Mouse (Mus musculus) MEL (cell line): ENCODE results near the gene Nrip2. TPM values are rescaled to one million over a fixed set of nuclear protein-coding genes. Genes with fewer than 3 reads are reported as not detected.

Source experiments
- DNase-seq: peaks from one replicate; pipeline ENCODE4 v3.0.0; 2011; ENCODE audit warnings: low read depth, low spot score
- H3K27ac ChIP-seq: 2 replicates; pipeline ENCODE4 v1.5.1; 2012; ENCODE audit warnings: low read depth, mild to moderate bottlenecking, control low read depth, low read length, moderate library complexity; ENCODE audit not compliant: control insufficient read depth
- H3K27me3 ChIP-seq, 2 experiments: fragments of 150-350 bp in 1 of 2; sonication (generic) in 1 of 2; 2 replicates each; pipeline ENCODE4 v1.6.1; 2012; ENCODE audit warnings: low read length in 2 of 2, mild to moderate bottlenecking in 2 of 2, improper control_type of control experiment in 1 of 2, moderate library complexity in 1 of 2; ENCODE audit not compliant: insufficient read depth in 2 of 2, control insufficient read depth in 1 of 2
- H3K36me3 ChIP-seq, 2 experiments: 2 replicates each; pipeline ENCODE4 v1.6.1; 2012 to 2014; ENCODE audit warnings: low read length in 2 of 2, improper control_type of control experiment in 1 of 2, inconsistent platforms in 1 of 2, mild to moderate bottlenecking in 1 of 2; ENCODE audit not compliant: insufficient read depth in 2 of 2, control insufficient read depth in 1 of 2
- H3K4me1 ChIP-seq, 2 experiments: fragments of 150-350 bp in 1 of 2; sonication (generic) in 1 of 2; 2 replicates each; pipeline ENCODE4 v1.6.1; 2012; ENCODE audit warnings: low read length in 2 of 2, improper control_type of control experiment in 1 of 2, mild to moderate bottlenecking in 1 of 2; ENCODE audit not compliant: insufficient read depth in 2 of 2, control insufficient read depth in 1 of 2
- H3K4me3 ChIP-seq, 2 experiments: fragments of 150-350 bp in 1 of 2; sonication (generic) in 1 of 2; 2 replicates each; pipeline ENCODE4 v1.5.1; 2012; ENCODE audit warnings: low read depth in 2 of 2, low read length in 2 of 2, mild to moderate bottlenecking in 2 of 2, moderate library complexity in 2 of 2, control low read depth in 1 of 2, improper control_type of control experiment in 1 of 2; ENCODE audit not compliant: control insufficient read depth in 1 of 2, insufficient read depth in 1 of 2
- H3K79me2 ChIP-seq: 2 replicates; pipeline ENCODE4 v1.6.1; 2012; ENCODE audit warnings: mild to moderate bottlenecking, low read length, moderate library complexity; ENCODE audit not compliant: control insufficient read depth, poor library complexity, insufficient read depth
- H3K9ac ChIP-seq: 2 replicates; pipeline ENCODE4 v1.6.1; 2012; ENCODE audit warnings: low read depth, mild to moderate bottlenecking, control low read depth, low read length, moderate library complexity; ENCODE audit not compliant: control insufficient read depth, poor library complexity, severe bottlenecking
- H3K9me3 ChIP-seq: fragments of 150-350 bp; sonication (generic); replicated peaks from 2 replicates; pipeline ENCODE4 v1.6.1; 2012; ENCODE audit warnings: mild to moderate bottlenecking, low read length, improper control_type of control experiment, moderate library complexity; ENCODE audit not compliant: insufficient read depth
- ELF1 ChIP-seq: IDR thresholded peaks from 2 replicates; pipeline ENCODE4 v1.6.1; 2014; ENCODE audit warnings: low read depth, mild to moderate bottlenecking, inconsistent platforms, low read length, improper control_type of control experiment, moderate library complexity
- EP300 ChIP-seq, 2 experiments: IDR thresholded peaks; 2 replicates each; pipeline ENCODE4 v1.6.1; 2011; ENCODE audit warnings: improper control_type of control experiment in 2 of 2, low read length in 2 of 2, low read depth in 1 of 2, mild to moderate bottlenecking in 1 of 2
- MAZ ChIP-seq: IDR thresholded peaks from 2 replicates; pipeline ENCODE4 v1.6.1; 2012; ENCODE audit warnings: low read depth, mild to moderate bottlenecking, inconsistent platforms, low read length, improper control_type of control experiment
- MYB ChIP-seq: IDR thresholded peaks from 2 replicates; pipeline ENCODE4 v1.6.1; 2011; ENCODE audit warnings: mild to moderate bottlenecking, low read depth, low read length, improper control_type of control experiment
- POLR2A ChIP-seq, 2 experiments: IDR thresholded peaks; 2 replicates each; pipeline ENCODE4 v1.6.1; 2011 to 2012; ENCODE audit warnings: low read length in 2 of 2, mild to moderate bottlenecking in 2 of 2, control low read depth in 1 of 2, improper control_type of control experiment in 1 of 2, low read depth in 1 of 2, moderate library complexity in 1 of 2; ENCODE audit not compliant: control insufficient read depth in 1 of 2, insufficient read depth in 1 of 2, poor library complexity in 1 of 2
- POLR2AphosphoS2 ChIP-seq: IDR thresholded peaks from 2 replicates; pipeline ENCODE4 v1.6.1; 2011; ENCODE audit warnings: low read length, improper control_type of control experiment
- RCOR1 ChIP-seq: IDR thresholded peaks from 2 replicates; pipeline ENCODE4 v1.6.1; 2012; ENCODE audit warnings: low read depth, mild to moderate bottlenecking, inconsistent platforms, low read length, improper control_type of control experiment
- ZMIZ1 ChIP-seq: IDR thresholded peaks from 2 replicates; pipeline ENCODE4 v1.6.1; 2012; ENCODE audit warnings: low read depth, mild to moderate bottlenecking, inconsistent platforms, low read length, improper control_type of control experiment, moderate library complexity
- polyA plus RNA-seq, 2 experiments: library from polyadenylated mRNA; stranded (reverse) in 1 of 2; unstranded in 1 of 2; fragments of >175 nt in 1 of 2; fragments of >200 nt in 1 of 2; gene quantifications; 2 replicates each; pipeline versions ENCODE4 v1.2.1 to v1.2.4; 2012; ENCODE audit warnings: low replicate concordance in 2 of 2, low read depth in 1 of 2; ENCODE audit not compliant: insufficient read length in 2 of 2, insufficient read depth in 1 of 2, missing spikeins in 1 of 2
- total RNA-seq: library from RNA; depleted of rRNA; stranded (reverse); fragments of 300-350 nt; gene quantifications from 2 replicates; pipeline ENCODE4 v1.2.3, GENCODE M21; 2012

The Nrip2 gene
- total and polyA plus RNA-seq, 3 experiments: 0.04 to 0.86 TPM; not detected in 1

DNA sequence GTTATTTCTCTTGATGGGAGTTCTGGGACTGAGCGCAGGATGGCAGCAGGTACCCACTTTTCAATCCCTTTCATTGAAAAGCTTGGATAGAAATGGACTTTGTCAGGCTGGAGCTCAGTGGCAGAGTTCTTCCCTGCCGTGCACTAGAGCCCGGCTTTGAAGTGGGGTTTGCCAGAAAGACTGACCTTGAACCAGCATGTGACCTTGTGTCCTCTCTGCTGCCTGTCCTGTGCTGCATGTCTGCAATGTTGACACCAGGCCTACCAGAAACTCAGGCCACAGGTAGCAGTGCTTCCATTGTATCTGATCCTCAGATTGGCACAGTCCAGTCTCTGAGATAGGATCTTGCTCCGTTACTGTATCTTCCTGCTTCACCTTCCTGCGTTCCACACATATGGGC is 29.1 kb upstream of the Nrip2 start:
- Histone ChIP-seq H3K27ac (no peak overlapping the region), H3K79me2 (peaks cover 3% of the 10 kb centered on the region; the same call in 1 of the 2 replicates), H3K4me1 (no peaks in the 10 kb centered on the region), H3K9me3 (no peaks in the 10 kb centered on the region), H3K9ac (no peak overlapping the region), H3K27me3 (no peaks in the 10 kb centered on the region), H3K36me3 (peaks cover 0 to 11% of the 10 kb centered on the region in 2 experiments; a peak in 2 of 4 replicates), H3K4me3 (no peak overlapping the region)
- no peak for TF ChIP-seq ELF1
- TF ChIP-seq MYB: no peak
- no peak for DNase-seq

DNA sequence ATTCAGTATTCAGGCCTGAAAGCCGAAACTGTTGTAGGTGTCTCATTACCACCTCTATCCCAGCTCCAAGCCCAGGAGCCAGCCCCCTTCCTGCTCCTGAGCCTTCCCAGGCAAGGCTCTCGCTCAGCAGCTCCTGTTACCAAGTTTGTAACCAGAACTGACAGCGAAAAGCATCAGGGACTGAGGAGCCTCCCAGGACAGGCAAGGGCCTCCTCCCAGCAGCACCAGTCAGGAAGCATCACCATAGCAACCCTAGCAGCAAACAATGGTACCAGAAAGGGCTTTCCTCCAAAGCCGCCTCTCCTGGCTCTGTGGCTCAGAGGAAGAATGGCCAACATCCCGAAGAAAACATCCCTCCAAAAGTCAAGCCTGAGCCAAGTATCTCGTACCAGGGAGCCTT is 23.9 kb upstream of the Nrip2 start, which contains the start of the genes Tex52 and Gm44596:
TSS of gene Tex52 (plus strand) at position 265 of the 400 bp plus-strand sequence.
TSS of gene Gm44596 (plus strand) at position 312 of the 400 bp plus-strand sequence.
- peaks cover 0 to 4% of the 10 kb centered on the region in 2 experiments; a peak in 1 of 4 replicates for H3K4me1 ChIP-seq
- TF ChIP-seq RCOR1 (no peak), POLR2A (IDR thresholded peaks at IDR 0.05; ENCODE audit: control insufficient read depth in 1 of 2, insufficient read depth in 1 of 2, low read depth in 1 of 2, low read length in 2 of 2, poor library complexity in 1 of 2) (peak in 1 of 2 experiments; percentile 31; a peak in 1 of 4 replicates), ZMIZ1 (no peak), EP300 (IDR thresholded peaks at IDR 0.05; ENCODE audit: low read depth in 1 of 2, low read length in 2 of 2) (no peak)
- TF ChIP-seq, all 39 proteins: peak for 1
- no peak for DNase-seq
- no peaks in the 10 kb centered on the region for H3K79me2 ChIP-seq
- H3K4me3 ChIP-seq: no peak within 1 kb of the TSS
- H3K36me3 ChIP-seq: peaks cover 0 to 3% of the 10 kb centered on the region in 2 experiments; a peak in 2 of 4 replicates
- H3K27me3 ChIP-seq: no peaks in the 10 kb centered on the region
- no peaks in the 10 kb centered on the region for H3K9me3 ChIP-seq
- no peak within 1 kb of the TSS for H3K9ac ChIP-seq
- H3K27ac ChIP-seq: no peak within 1 kb of the TSS

DNA sequence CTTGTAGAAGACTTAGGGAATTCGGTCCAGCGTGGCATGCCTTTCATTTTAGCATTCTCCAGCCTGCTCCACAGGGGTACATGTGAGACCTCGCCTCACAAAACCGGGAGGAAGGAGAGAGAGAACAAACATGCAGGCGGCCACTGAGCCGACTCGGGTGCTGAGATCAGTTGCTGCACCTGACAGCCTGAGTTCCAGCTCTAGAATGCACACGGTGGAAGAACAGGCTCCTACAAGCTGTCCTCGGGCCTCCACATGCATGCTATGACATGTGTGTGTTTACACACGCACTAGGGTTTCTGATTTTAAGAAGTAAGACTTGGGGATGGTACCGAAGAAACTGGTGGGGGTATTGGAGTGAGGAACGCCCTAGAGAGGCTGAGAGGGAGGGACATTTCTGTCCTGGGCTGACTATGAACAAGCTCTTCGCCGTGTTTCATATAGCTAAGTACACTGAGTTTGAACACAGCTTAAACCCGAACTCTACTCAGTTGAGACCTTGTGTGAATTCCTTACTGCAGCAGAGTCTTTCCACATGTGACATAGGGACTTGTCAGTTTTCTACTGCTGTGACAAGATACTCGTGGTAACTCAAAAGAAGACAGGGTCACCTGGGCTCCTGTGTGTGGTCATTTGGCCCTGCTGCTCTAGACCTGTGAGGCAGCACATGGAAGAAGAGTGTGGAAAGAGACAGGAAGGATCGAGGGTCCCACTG is 22.6 kb upstream of the Nrip2 start:
- no peak overlapping the region for H3K4me3 ChIP-seq
- TF ChIP-seq MAZ (no peak), POLR2AphosphoS2 (peak; percentile 55; the same call in 1 of the 2 replicates)
- H3K9me3 ChIP-seq: no peaks in the 10 kb centered on the region

More for the DNA sequence above, 22.6 kb upstream of the Nrip2 start:
- Histone ChIP-seq H3K36me3 (peaks cover 0 to 2% of the 10 kb centered on the region in 2 experiments; a peak in 1 of 4 replicates), H3K79me2 (no peaks in the 10 kb centered on the region), H3K27me3 (no peaks in the 10 kb centered on the region), H3K27ac (no peak overlapping the region), H3K9ac (no peak overlapping the region), H3K4me1 (peaks cover 0 to 4% of the 10 kb centered on the region in 2 experiments; a peak in 1 of 4 replicates)
- DNase-seq: no peak
